Mouse (Mus musculus) embryonic facial prominence, embryonic 15.5 days (tissue): Measurements from ENCODE around the gene Mns1. TPM values are rescaled to one million over a fixed set of nuclear protein-coding genes. Genes with fewer than 3 reads are reported as not detected.

ENCODE experiments used
- ATAC-seq: fragments of 200-750 bp; cut with Nextera tagmentation; 2 replicates; pipeline ENCODE4 v1.8.0; 2017; ENCODE audit warnings: low read depth, moderate TSS enrichment; ENCODE audit not compliant: insufficient number of reproducible peaks, low FRiP score, low TSS enrichment
- H3K27ac ChIP-seq: fragments of 300-500 bp; sonication (generic); replicated peaks from 2 replicates; pipeline ENCODE4 v1.5.1; 2015; ENCODE audit warnings: mild to moderate bottlenecking, inconsistent platforms
- H3K27me3 ChIP-seq: fragments of 300-500 bp; sonication (generic); 2 replicates; pipeline ENCODE4 v1.6.1; 2015; ENCODE audit warnings: inconsistent platforms
- H3K36me3 ChIP-seq: fragments of 300-500 bp; sonication (generic); 2 replicates; pipeline ENCODE4 v1.6.1; 2015; ENCODE audit warnings: mild to moderate bottlenecking, inconsistent platforms
- H3K4me1 ChIP-seq: fragments of 300-500 bp; sonication (generic); 2 replicates; pipeline ENCODE4 v1.6.1; 2015; ENCODE audit warnings: inconsistent platforms
- H3K4me2 ChIP-seq: fragments of 300-500 bp; sonication (generic); replicated peaks from 2 replicates; pipeline ENCODE4 v1.6.1; 2015; ENCODE audit warnings: mild to moderate bottlenecking, inconsistent platforms
- H3K4me3 ChIP-seq: fragments of 300-500 bp; sonication (generic); replicated peaks from 2 replicates; pipeline ENCODE4 v1.5.1; 2015; ENCODE audit warnings: mild to moderate bottlenecking, inconsistent platforms
- H3K9ac ChIP-seq: fragments of 300-500 bp; sonication (generic); 2 replicates; pipeline ENCODE4 v1.6.1; 2015; ENCODE audit warnings: inconsistent platforms
- H3K9me3 ChIP-seq: fragments of 300-500 bp; sonication (generic); replicated peaks from 2 replicates; pipeline ENCODE4 v1.6.1; 2016; ENCODE audit warnings: inconsistent platforms
- WGBS: fragments of 180-500 bp; shearing (Covaris S2); methylation state at CpG from one replicate; pipeline ENCODE4 v1.1.7; 2015; 5-methylcytosine and 5-hydroxymethylcytosine counted together
- polyA plus RNA-seq: library from polyadenylated mRNA; unstranded; fragments of >200 nt; fragmentation: Nextera tagmentation; extraction: Ambion mirVana; gene quantifications from 2 replicates; pipeline ENCODE4 v1.2.1, GENCODE M21; 2015

Gene Mns1
- polyA plus RNA-seq, 1 experiment from 2014 or later = 34.4 TPM

DNA sequence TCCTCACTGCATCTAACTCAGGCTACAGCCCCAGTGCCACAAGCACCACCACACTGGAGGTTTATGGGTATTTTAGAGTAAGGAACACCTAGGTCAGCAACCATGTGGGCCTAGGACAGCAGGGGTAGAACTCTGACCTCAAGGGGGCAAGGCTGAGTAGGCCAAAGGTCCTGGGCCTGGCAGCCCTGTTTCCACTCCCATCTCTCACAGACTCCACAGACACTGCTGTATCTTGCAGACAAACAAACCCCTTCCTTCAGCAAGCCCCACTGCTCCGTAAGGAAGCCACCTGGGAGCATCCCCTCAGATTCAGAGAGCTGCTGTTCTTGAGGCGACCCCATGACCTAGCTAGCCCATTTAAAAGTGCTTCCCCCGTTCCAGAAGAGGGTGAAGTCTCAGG, 32.9 kb upstream of the Mns1 start:
- peaks cover 4% of the 10 kb centered on the region for H3K4me1 ChIP-seq
- WGBS = 74% methylated on average over 3 of the region's 3 CpGs
- no peaks in the 10 kb centered on the region for H3K27me3 ChIP-seq
- H3K4me2 ChIP-seq = no peak overlapping the region
- no peaks in the 10 kb centered on the region for H3K9me3 ChIP-seq
- ATAC-seq = no peak
- H3K27ac ChIP-seq = no peak overlapping the region
- H3K36me3 ChIP-seq = no peaks in the 10 kb centered on the region
- H3K4me3 ChIP-seq = no peak overlapping the region
- no peak overlapping the region for H3K9ac ChIP-seq

DNA sequence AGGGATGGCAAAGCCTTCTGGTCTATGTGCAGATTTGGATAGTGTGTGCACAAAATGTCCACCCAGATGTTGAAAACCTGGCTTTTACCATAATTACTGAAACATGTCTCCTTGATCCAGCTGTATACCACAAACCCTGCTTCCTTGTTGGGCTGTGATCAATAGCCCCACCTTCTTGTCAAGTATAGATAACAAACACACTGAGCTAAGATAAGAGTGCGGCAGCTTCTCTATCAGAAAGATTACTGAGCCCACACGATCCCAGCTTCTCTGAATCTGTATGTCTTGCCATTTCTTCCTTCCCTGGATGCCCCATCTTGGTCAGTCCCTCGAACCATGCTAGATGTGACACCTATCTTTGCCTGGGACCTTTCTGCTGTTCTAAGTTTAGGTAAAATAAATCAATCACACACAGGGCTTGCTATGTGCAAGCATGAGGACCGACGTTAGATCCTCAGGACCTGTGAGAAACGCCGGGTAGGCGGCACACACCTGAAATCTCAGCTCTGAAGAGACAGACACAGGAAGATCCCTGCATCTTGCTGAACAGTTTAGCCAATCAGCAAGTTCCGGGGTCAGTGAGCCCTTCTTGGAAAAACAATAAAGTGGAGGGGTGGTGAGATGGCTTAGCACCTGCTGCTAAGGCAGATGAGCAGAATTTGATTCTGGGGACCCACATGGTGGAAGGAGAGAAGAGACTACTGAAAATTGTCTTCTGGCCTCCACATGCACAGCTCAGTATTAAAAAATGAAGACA, 31.8 kb upstream of the Mns1 start:
- no peak overlapping the region for H3K4me3 ChIP-seq
- ATAC-seq = no peak
- no peaks in the 10 kb centered on the region for H3K36me3 ChIP-seq
- H3K27ac ChIP-seq = no peak overlapping the region
- WGBS = 90% methylated on average over 9 of the region's 9 CpGs
- no peak overlapping the region for H3K4me2 ChIP-seq
- no peak overlapping the region for H3K9ac ChIP-seq
- H3K27me3 ChIP-seq = no peaks in the 10 kb centered on the region
- no peaks in the 10 kb centered on the region for H3K9me3 ChIP-seq
- H3K4me1 ChIP-seq = peaks cover 4% of the 10 kb centered on the region

DNA sequence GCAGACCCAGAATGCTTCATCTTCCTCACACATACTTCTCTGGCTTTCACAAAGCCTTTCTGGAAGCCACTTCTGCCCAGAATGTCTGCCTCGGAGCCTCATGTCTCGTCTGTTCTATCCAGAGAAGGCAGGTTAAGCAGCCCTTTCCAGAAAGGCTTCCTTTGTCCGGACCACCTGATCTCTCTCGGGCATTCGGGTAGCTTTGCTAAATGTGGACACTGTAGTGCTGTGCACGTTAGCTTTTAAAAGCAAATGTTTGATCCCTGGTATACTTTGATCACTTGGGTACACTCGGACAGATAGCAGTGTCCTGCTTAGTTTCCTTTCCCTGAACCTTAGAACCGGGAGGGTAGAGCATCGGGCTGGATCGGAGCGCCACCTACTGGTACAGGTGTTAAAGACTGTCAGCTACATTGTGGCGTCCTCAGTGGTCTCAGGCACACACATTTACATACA, 29.7 kb upstream of the Mns1 start:
- peak overlapping the region; percentile 52 for H3K4me2 ChIP-seq
- peak; percentile 82 for ATAC-seq
- no peaks in the 10 kb centered on the region for H3K27me3 ChIP-seq
- peaks cover 4% of the 10 kb centered on the region for H3K4me1 ChIP-seq
- no peak overlapping the region for H3K9ac ChIP-seq
- no peaks in the 10 kb centered on the region for H3K9me3 ChIP-seq
- H3K4me3 ChIP-seq = peak overlapping the region; percentile 39
- H3K36me3 ChIP-seq = no peaks in the 10 kb centered on the region
- WGBS = 8% methylated on average over 12 of the region's 12 CpGs
- no peak overlapping the region for H3K27ac ChIP-seq

DNA sequence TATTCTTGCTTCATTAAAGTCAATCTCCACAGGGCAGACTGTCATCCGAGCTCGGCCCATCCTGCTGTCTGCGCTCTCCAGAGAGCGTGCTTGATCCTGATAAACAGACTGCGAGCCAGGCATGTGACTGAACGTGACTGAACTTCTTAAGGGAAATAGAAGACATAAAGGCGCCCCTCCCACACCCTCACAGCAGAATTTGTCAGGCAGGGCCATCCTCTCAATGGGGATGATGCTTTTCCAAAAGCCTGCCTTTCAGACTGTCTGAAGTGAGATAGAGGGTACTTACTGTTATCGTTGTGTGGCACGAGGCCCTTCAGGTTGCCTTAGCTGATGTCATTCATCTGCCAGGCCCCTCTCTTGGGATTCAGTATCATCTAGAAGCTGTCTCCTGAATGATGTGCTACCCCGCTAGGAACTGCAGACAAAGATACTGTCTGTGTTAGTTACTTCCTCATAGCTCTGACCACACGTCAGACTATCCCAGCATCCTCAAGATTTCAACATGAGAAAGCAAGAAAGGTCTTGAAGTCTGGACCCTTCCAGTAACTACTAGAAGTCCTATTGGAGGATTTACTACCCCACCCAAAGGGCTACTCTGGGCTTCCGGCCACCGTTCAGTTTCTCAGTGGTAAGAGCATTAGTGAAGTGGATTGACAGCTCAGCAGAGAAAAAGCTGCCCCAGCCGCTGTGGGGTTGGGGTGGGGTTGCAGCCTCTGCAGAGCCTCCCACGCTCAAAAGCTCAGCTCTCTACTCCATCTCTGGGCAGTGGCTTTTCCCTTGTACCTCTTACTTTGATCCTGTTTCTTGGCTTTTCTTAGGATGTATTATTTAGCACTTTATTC, 28.2 kb upstream of the Mns1 start:
- Histone ChIP-seq H3K4me3 (no peak overlapping the region), H3K4me2 (no peak overlapping the region), H3K4me1 (peaks cover 4% of the 10 kb centered on the region), H3K9me3 (no peaks in the 10 kb centered on the region), H3K27me3 (no peaks in the 10 kb centered on the region), H3K36me3 (no peaks in the 10 kb centered on the region), H3K9ac (no peak overlapping the region), H3K27ac (no peak overlapping the region)
- ATAC-seq = no peak
- 43% methylated on average over 15 of the region's 15 CpGs for WGBS

DNA sequence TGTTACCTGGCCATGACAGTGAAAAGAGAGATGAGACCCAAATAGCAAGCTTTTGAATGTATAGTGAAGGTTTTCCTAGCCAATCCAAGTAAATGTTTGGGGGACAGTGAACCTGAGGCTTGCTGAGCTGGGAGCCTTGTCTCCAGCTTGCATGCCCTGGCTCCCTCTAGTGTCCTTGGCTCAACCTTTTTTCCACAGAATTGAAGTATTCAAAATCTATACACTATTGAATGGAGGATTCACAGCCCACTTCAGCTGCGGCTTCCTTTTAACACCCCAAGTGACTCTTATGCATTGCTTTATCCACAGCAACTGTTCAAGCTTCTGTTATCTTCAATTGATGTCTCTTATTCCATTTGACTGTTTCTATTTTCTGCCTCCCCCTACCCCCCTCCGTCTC, 26.1 kb upstream of the Mns1 start:
- no peak for ATAC-seq
- Histone ChIP-seq H3K27me3 (no peaks in the 10 kb centered on the region), H3K36me3 (no peaks in the 10 kb centered on the region), H3K4me2 (no peak overlapping the region), H3K9ac (no peak overlapping the region), H3K9me3 (no peaks in the 10 kb centered on the region), H3K4me1 (peaks cover 4% of the 10 kb centered on the region), H3K4me3 (no peak overlapping the region), H3K27ac (no peak overlapping the region)
- 87% methylated on average over 2 of the region's 2 CpGs for WGBS

DNA sequence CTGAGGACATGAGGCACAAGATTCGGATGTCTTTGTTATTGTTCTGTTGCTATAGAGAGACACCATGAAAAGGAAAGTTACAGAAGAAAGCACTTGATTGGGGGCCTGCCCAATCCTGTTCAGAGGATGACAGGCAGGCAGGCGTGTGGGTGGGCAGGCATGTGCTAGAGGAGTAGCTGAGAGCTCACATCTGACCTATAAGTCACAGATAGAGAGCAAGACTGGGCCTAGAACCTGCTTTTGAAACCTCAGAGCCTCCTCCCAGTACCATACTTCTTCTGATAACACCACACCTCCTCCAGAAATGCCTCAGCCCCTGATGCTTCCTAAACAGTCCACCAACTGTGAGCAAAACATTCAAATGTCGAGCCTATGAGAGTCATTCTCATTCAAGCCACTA, 19.4 kb upstream of the Mns1 start:
- H3K4me3 ChIP-seq = no peak overlapping the region
- no peaks in the 10 kb centered on the region for H3K27me3 ChIP-seq
- 77% methylated on average over 3 of the region's 3 CpGs for whole genome bisulfite sequencing
- no peaks in the 10 kb centered on the region for H3K36me3 ChIP-seq
- no peak for ATAC-seq
- no peaks in the 10 kb centered on the region for H3K9me3 ChIP-seq
- H3K4me1 ChIP-seq = peaks cover 13% of the 10 kb centered on the region; the same call in 1 of the 2 replicates
- no peak overlapping the region for H3K27ac ChIP-seq
- no peak overlapping the region for H3K9ac ChIP-seq
- H3K4me2 ChIP-seq = no peak overlapping the region

DNA sequence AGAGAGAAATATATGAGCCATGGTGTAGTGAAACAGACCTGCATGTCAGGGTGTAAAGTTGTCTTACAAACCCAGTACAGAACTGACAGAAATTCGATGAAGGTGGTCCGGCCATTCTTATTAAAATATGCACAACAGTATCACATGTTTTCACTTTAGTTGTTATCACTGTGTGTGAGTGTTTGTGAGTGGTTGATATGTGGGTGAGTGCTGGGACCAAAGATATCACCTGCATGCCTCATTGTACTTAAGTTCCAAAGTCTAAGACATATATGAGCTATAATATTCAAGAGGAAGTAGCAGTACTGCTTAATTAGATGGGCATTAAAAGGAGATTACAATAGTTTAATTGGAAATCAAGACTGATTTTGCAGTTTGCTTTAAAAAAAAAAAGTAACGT, 17.3 kb upstream of the Mns1 start:
- no peaks in the 10 kb centered on the region for H3K27me3 ChIP-seq
- no peaks in the 10 kb centered on the region for H3K9me3 ChIP-seq
- no peak for ATAC-seq
- peaks cover 13% of the 10 kb centered on the region; the same call in 1 of the 2 replicates for H3K4me1 ChIP-seq
- H3K4me3 ChIP-seq = no peak overlapping the region
- H3K9ac ChIP-seq = no peak overlapping the region
- WGBS = 67% methylated on average over 3 of the region's 3 CpGs
- no peak overlapping the region for H3K27ac ChIP-seq
- no peaks in the 10 kb centered on the region for H3K36me3 ChIP-seq
- H3K4me2 ChIP-seq = no peak overlapping the region

DNA sequence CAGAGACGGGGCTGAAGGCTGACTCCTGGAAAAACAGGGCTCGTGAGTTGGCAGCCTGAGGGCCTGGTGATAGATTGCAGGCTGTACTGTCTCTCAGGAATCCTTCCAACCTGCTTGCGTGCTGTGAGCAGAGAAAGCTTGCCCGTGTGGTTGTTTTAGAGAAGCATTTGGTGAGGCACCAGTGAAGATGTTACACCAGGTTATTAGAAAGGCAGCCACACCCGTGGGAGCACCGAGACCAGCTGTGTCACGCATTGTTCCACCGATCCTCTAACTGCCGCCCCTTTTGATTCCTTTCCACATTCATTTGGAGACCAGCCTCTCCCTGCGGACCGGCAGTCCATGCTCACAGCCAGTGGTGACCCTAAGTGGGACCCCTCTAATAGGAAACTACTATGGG, 15.5 kb upstream of the Mns1 start:
- H3K27me3 ChIP-seq = no peaks in the 10 kb centered on the region
- peaks cover 13% of the 10 kb centered on the region; the same call in 1 of the 2 replicates for H3K4me1 ChIP-seq
- no peak overlapping the region for H3K4me2 ChIP-seq
- 54% methylated on average over 11 of the region's 11 CpGs for WGBS
- H3K36me3 ChIP-seq = no peaks in the 10 kb centered on the region
- no peaks in the 10 kb centered on the region for H3K9me3 ChIP-seq
- no peak overlapping the region for H3K4me3 ChIP-seq
- peak; percentile 39; the same call in 1 of the 2 replicates for ATAC-seq
- H3K9ac ChIP-seq = no peak overlapping the region
- H3K27ac ChIP-seq = 0 out of 2 replicates have a peak overlapping the region, but pooled peaks have one; percentile 3

DNA sequence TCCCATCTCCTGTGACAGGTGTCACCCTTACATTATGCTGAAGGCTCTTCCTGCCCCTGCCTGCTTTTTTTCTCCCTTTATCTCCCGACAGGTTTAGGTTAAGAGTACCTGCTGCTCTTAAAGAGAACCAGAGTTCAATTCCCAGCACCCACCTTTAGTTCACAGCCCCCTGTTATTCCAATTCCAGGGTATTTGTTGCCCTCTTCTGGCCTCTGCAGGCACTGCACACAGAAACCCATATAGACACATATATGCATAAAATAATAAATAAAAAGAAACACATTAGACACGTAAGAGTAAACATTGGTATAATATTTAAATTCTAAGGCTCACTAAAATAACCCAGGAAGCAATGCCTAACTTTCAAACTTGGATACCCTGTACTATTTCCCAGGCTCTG, 15.1 kb upstream of the Mns1 start:
- no peak overlapping the region for H3K4me3 ChIP-seq
- H3K36me3 ChIP-seq = no peaks in the 10 kb centered on the region
- WGBS = 86% methylated on average over 2 of the region's 2 CpGs
- H3K4me1 ChIP-seq = peaks cover 13% of the 10 kb centered on the region; the same call in 1 of the 2 replicates
- H3K27ac ChIP-seq = no peak overlapping the region
- no peak overlapping the region for H3K9ac ChIP-seq
- no peak overlapping the region for H3K4me2 ChIP-seq
- H3K9me3 ChIP-seq = no peaks in the 10 kb centered on the region
- ATAC-seq = no peak
- H3K27me3 ChIP-seq = no peaks in the 10 kb centered on the region

DNA sequence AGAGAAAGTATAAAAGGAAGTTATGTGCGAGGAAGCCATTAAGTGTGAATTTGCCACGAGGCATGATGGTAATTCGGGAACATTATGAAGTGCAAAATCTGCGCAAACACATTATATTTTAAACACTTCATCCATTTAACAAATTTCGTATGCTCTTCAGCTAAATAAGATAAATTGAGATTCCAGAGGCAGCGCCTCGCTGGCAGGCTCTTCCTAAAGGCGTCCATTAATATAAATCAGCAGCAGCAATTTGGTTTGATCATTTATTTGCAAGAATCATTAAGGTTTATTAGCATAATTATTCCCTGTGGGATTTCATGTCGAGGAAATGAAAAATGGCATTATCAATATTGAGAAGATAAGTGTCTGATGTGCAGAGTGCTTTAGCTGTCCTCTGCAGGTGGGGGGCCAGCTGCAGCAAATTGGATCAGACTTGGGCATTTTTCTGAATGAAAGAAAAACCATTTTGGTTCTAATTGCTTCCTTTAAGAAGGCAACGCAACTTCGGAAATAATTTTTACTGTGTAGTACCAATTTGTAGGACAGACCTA, 12.4 kb upstream of the Mns1 start:
- Histone ChIP-seq H3K27me3 (no peaks in the 10 kb centered on the region), H3K4me3 (no peak overlapping the region), H3K4me2 (no peak overlapping the region), H3K27ac (no peak overlapping the region), H3K9me3 (no peaks in the 10 kb centered on the region), H3K9ac (no peak overlapping the region), H3K4me1 (peaks cover 13% of the 10 kb centered on the region; the same call in 1 of the 2 replicates), H3K36me3 (no peaks in the 10 kb centered on the region)
- WGBS = 69% methylated on average over 11 of the region's 11 CpGs
- ATAC-seq = no peak

DNA sequence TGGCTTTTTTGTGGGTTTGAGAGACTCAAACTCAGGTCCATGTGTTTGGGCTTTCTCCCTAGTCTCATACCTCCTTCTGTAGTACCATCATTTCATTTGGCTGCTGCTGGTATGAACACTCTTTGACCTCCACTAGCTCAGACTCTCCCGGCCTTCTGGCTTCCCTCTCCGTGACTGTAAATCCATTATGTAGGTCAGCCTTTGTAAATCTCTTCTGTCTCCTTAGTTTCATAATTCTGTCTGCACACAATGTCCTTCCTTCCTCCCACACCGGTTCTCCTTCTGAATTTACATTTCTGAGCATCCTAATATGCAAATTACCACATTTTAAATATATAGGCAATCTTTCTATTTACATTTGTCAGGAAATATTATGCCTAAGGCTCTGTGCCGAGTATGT, 9.9 kb upstream of the Mns1 start:
- Histone ChIP-seq H3K4me1 (no peaks in the 10 kb centered on the region), H3K4me3 (no peak overlapping the region), H3K27me3 (no peaks in the 10 kb centered on the region), H3K9me3 (no peaks in the 10 kb centered on the region), H3K27ac (no peak overlapping the region), H3K9ac (no peak overlapping the region), H3K4me2 (no peak overlapping the region), H3K36me3 (no peaks in the 10 kb centered on the region)
- WGBS = 64% methylated on average over 4 of the region's 4 CpGs
- ATAC-seq = no peak
